Mouse (Mus musculus) erythroblast, embryonic 14.5 days (primary cell): ENCODE results near the gene Olfr548-ps1.

Experiments
- GATA1 ChIP-seq: IDR thresholded peaks from 2 replicates; pipeline ENCODE4 v1.6.1; 2012; ENCODE audit warnings: low read length, inconsistent platforms, mixed read lengths
- TAL1 ChIP-seq: IDR thresholded peaks from 3 replicates; pipeline ENCODE4 v1.6.1; 2012; ENCODE audit warnings: low read length, inconsistent platforms, mixed read lengths

GRCm38 (mm10) chr7:102591786-102592185 is 51.1 kb downstream of the Olfr548-ps1 start, which contains the start of gene Olfr551:
- TF ChIP-seq GATA1 = no peak
- no peak for TF ChIP-seq TAL1
